Comparison of ENCODE assay signal across 12 mouse cellular contexts in the genomic region with DNA sequence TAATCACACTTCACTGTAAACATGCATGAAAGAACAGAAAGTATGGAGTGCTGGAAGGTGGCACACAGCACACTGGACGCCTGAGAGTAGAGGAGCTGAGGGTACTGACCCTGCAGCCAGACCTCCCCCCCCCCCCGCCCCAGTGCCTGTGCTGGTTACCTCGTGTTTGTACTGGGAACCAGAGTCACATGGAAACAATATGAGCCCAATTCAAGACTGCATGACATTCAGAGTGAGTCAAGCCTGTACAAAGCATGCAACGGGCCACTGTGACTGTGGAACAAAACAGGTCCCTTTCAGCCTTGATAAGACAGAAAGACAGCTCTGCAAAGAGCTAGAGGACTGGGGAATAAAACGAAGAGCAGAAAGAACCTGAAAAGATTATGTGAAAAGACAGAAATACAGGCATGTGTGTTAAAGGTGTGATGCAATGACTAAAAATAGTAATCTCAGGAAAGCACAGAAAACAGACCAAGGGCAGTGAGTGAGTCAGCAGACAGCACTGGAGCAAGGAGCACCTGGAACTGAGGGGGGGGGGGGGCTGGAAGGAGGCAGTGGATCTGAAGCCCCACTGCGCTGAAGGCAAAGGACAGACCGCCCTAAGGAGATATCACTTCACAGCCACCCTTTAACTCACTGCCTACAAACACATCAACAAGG.
DNase-seq lines count a peak whose midpoint lies in the region; ATAC-seq and TF ChIP-seq lines count a peak whose summit lies in the region.
"Had no signal": no experiment of that assay in that cellular context is flagged by ENCODE, and none has a peak within 500 bp of the region (broad histone marks: within the 10 kb centered on the region; RNA-seq: fewer than 3 reads in every experiment).

No protein-coding gene starts in this region.

- peaks cover 99% of the 10 kb centered on the region for H3K4me1 ChIP-seq in heart, embryonic 13.5 days
- H3K4me1 ChIP-seq in MEL (ENCODE audit: control insufficient read depth in 1 of 2, insufficient read depth in 2 of 2, low read length in 2 of 2): peaks cover 9 to 22% of the 10 kb centered on the region in 2 experiments
- peaks cover 24% of the 10 kb centered on the region for H3K4me1 ChIP-seq in intestine, embryonic 15.5 days (replicated peaks)

- no peaks in the 10 kb centered on the region for H3K9me3 ChIP-seq in heart, embryonic 13.5 days
- H3K9me3 ChIP-seq in MEL (replicated peaks; ENCODE audit: insufficient read depth, low read length): no peaks in the 10 kb centered on the region
- H3K9me3 ChIP-seq in intestine, embryonic 15.5 days: no peaks in the 10 kb centered on the region
- H3K9me3 ChIP-seq: embryonic facial prominence, embryonic 12.5 days had no signal

- peak overlapping the region; percentile 81 for H3K27ac ChIP-seq in heart, embryonic 13.5 days (replicated peaks)
- H3K27ac ChIP-seq in MEL (ENCODE audit: control insufficient read depth, low read depth, low read length): peak overlapping the region; percentile 48
- H3K27ac ChIP-seq in intestine, embryonic 15.5 days: no peak overlapping the region
- H3K27ac ChIP-seq: embryonic facial prominence, embryonic 12.5 days had no signal

- H3K4me3 ChIP-seq in heart, embryonic 13.5 days: no peak overlapping the region
- H3K4me3 ChIP-seq in MEL (ENCODE audit: control insufficient read depth in 1 of 2, insufficient read depth in 1 of 2, low read depth in 2 of 2, low read length in 2 of 2): no peak overlapping the region
- no peak overlapping the region for H3K4me3 ChIP-seq in intestine, embryonic 15.5 days (replicated peaks)
- H3K4me3 ChIP-seq: embryonic facial prominence, embryonic 12.5 days had no signal

- no peak for TF ChIP-seq RAD21 in MEL (IDR thresholded peaks at IDR 0.05; ENCODE audit: low read depth, low read length)

- no peak for TF ChIP-seq CTCF in MEL (IDR thresholded peaks at IDR 0.05 in 2 of 3, conservative IDR thresholded peaks at IDR 0.05 in 1 of 3; ENCODE audit: control insufficient read depth in 1 of 3, insufficient read depth in 1 of 3, low read depth in 2 of 3, low read length in 3 of 3, poor library complexity in 1 of 3, severe bottlenecking in 1 of 3)

- H3K9ac ChIP-seq in heart, embryonic 13.5 days: peak overlapping the region; percentile 61
- no peak overlapping the region for H3K9ac ChIP-seq in MEL (ENCODE audit: control insufficient read depth, low read depth, low read length, poor library complexity, severe bottlenecking)
- no peak overlapping the region for H3K9ac ChIP-seq in intestine, embryonic 15.5 days
- H3K9ac ChIP-seq: embryonic facial prominence, embryonic 12.5 days had no signal

- H3K36me3 ChIP-seq in heart, embryonic 13.5 days: no peaks in the 10 kb centered on the region; the same call in 1 of the 2 replicates
- H3K36me3 ChIP-seq in MEL (ENCODE audit: control insufficient read depth in 1 of 2, insufficient read depth in 2 of 2, low read length in 2 of 2): peaks cover 3 to 29% of the 10 kb centered on the region in 2 experiments; a peak in 3 of 4 replicates
- H3K36me3 ChIP-seq in intestine, embryonic 15.5 days: no peaks in the 10 kb centered on the region
- H3K36me3 ChIP-seq: embryonic facial prominence, embryonic 12.5 days had no signal

- peaks cover 79% of the 10 kb centered on the region for H3K79me2 ChIP-seq in MEL (ENCODE audit: control insufficient read depth, insufficient read depth, low read length, poor library complexity)

- no peak for TF ChIP-seq POLR2A in MEL (IDR thresholded peaks at IDR 0.05; ENCODE audit: control insufficient read depth in 1 of 2, insufficient read depth in 1 of 2, low read depth in 1 of 2, low read length in 2 of 2, poor library complexity in 1 of 2)

- TF ChIP-seq EP300 in MEL (IDR thresholded peaks at IDR 0.05; ENCODE audit: low read depth in 1 of 2, low read length in 2 of 2): no peak

- no peak for DNase-seq in heart, postnatal 4 days
- DNase-seq in 3134 (ENCODE audit: extremely low read depth, insufficient read length, low spot score) (peak; percentile 33), MEL (ENCODE audit: low read depth, low spot score) (peak; percentile 33)
- no peak for DNase-seq in right cerebral cortex, adult 2 months (ENCODE audit: low spot score in 2 of 2)
- DNase-seq in spleen, adult 18-20 months: no peak
- no peak for DNase-seq in cerebellum, postnatal 4 days (ENCODE audit: low spot score in 2 of 2)
- DNase-seq: left cerebral cortex, postnatal 4 days; right cerebral cortex, postnatal 4 days; thymus, postnatal 4 days had no signal

- H3K4me2 ChIP-seq in heart, embryonic 13.5 days: peak overlapping the region; percentile 51
- no peak overlapping the region for H3K4me2 ChIP-seq in intestine, embryonic 15.5 days (replicated peaks)
- H3K4me2 ChIP-seq: embryonic facial prominence, embryonic 12.5 days had no signal

- no peak for ATAC-seq in heart, embryonic 13.5 days (ENCODE audit: extremely low read depth, insufficient number of reproducible peaks, low FRiP score, low TSS enrichment)
- ATAC-seq in intestine, embryonic 15.5 days: peak; percentile 52; the same call in 1 of the 2 replicates

- 22% methylated on average over 7 of the region's 7 CpGs for WGBS in heart, embryonic 13.5 days
- 55% methylated on average over 7 of the region's 7 CpGs for WGBS in intestine, embryonic 15.5 days

- no peaks in the 10 kb centered on the region for H3K27me3 ChIP-seq in heart, embryonic 13.5 days (replicated peaks)
- no peaks in the 10 kb centered on the region for H3K27me3 ChIP-seq in MEL (ENCODE audit: control insufficient read depth in 1 of 2, insufficient read depth in 2 of 2, low read length in 2 of 2)
- no peaks in the 10 kb centered on the region for H3K27me3 ChIP-seq in intestine, embryonic 15.5 days (replicated peaks)
- H3K27me3 ChIP-seq: embryonic facial prominence, embryonic 12.5 days had no signal

TF ChIP-seq in MEL, 35 proteins besides CTCF, POLR2A, EP300 and RAD21:
- TF ChIP-seq UBTF (IDR thresholded peaks at IDR 0.05; ENCODE audit: borderline replicate concordance, insufficient read depth, low read depth, low read length): no peak

Comparison
In these comparisons a context has a peak if more than half of its experiments do, and no peak if none do; other contexts are left out.
1. DNase-seq: peak in 3134 (single experiment) and MEL (single experiment); none in heart, postnatal 4 days (single experiment), right cerebral cortex, adult 2 months (0 of 2), spleen, adult 18-20 months (0 of 2) and cerebellum, postnatal 4 days (0 of 2).